Mouse (Mus musculus): Measurements from ENCODE around the gene Spef1. TPM values are rescaled to one million over a fixed set of nuclear protein-coding genes. Genes with fewer than 3 reads are reported as not detected.

Spef1 gene
- polyA plus RNA-seq, 1 experiment from 2014 or later: 1.3 TPM

DNA sequence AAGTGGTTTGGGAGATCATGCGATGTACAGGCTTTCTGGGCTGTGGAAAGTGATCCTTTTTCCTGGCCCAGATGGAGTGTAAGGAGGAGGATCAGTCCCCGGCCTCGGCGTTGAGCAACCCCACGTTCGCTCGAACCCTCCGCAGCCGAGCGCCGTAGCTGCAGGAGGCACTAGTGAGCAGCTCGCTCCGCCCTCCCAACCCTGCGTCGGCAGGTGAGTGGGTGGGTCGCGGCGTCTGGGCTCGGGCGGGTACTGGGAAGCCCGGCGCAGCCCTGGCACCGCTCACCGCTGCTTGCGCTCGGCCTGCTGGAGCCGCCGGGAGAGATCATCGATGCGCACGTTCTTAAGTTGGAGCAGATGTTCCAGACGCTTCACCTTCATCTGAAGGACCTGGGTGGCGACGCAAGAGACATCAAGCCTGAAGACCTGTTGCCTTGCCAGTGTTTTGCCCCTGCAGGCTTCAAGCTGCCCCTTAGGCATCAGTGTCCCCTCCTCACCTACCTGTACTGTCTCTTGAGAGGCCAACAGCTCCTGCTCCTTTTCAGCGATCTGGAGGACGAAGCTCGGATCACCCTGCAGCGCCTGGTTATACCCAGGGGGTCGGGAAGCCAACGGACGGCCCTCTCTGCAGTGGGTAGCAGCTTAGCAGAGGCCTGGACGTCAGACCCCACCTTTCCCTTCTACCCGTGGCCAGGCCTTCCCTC lies 15.5 kb downstream of the Spef1 start:
- H3K36me3 ChIP-seq (ENCODE audit: control insufficient read depth, insufficient read depth, low read length): no peaks in the 10 kb centered on the region
- WGBS: 6% methylated on average over 43 of the region's 43 CpGs
- no peak for DNase-seq (ENCODE audit: low spot score)
- H3K9ac ChIP-seq (ENCODE audit: low read depth, low read length): no peak overlapping the region
- H3K4me2 ChIP-seq: peak overlapping the region; percentile 52
- H3K4me1 ChIP-seq (replicated peaks; ENCODE audit: control insufficient read depth, insufficient read depth, low read length): peaks cover 14% of the 10 kb centered on the region
- peaks cover 53% of the 10 kb centered on the region for H3K27me3 ChIP-seq (replicated peaks; ENCODE audit: control insufficient read depth, insufficient read depth, low read length)
- no peaks in the 10 kb centered on the region for H3K9me3 ChIP-seq (ENCODE audit: control insufficient read depth, low read length)
- no peak overlapping the region for H3K27ac ChIP-seq (ENCODE audit: low read depth, low read length)
- H3K4me3 ChIP-seq (ENCODE audit: low read depth, low read length): peak overlapping the region; percentile 19
- ATAC-seq (replicated peaks; ENCODE audit: low FRiP score): no peak

DNA sequence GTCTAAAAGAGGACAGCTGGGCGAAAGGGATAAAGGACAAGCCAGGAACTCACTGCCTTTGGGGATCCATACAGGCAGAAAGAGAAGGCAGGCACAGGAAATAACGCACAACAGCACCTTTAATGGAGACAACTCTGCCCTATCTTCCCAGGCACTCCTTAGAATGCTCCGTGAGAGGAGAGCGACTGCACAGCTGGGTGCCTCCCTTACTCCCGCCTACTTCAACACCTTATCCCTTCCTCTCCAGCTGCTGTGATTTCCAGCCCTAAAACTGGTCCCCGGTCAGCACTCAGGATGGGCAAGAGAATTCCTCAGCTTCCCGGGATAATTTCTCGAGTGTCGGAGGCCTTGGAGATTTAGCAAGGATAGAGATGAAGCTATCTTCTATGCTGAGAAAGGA lies 16.1 kb downstream of the Spef1 start:
- DNase-seq (ENCODE audit: low spot score) (no peak), ATAC-seq (replicated peaks; ENCODE audit: low FRiP score) (no peak)
- Histone ChIP-seq H3K4me3 (ENCODE audit: low read depth, low read length) (peak overlapping the region; percentile 19), H3K9me3 (ENCODE audit: control insufficient read depth, low read length) (no peaks in the 10 kb centered on the region), H3K27ac (ENCODE audit: low read depth, low read length) (no peak overlapping the region), H3K4me2 (peak overlapping the region; percentile 52), H3K36me3 (ENCODE audit: control insufficient read depth, insufficient read depth, low read length) (no peaks in the 10 kb centered on the region), H3K4me1 (replicated peaks; ENCODE audit: control insufficient read depth, insufficient read depth, low read length) (peaks cover 13% of the 10 kb centered on the region; the same call in 1 of the 2 replicates), H3K9ac (ENCODE audit: low read depth, low read length) (no peak overlapping the region), H3K27me3 (replicated peaks; ENCODE audit: control insufficient read depth, insufficient read depth, low read length) (peaks cover 53% of the 10 kb centered on the region)
- 13% methylated on average over 9 of the region's 9 CpGs for WGBS

DNA sequence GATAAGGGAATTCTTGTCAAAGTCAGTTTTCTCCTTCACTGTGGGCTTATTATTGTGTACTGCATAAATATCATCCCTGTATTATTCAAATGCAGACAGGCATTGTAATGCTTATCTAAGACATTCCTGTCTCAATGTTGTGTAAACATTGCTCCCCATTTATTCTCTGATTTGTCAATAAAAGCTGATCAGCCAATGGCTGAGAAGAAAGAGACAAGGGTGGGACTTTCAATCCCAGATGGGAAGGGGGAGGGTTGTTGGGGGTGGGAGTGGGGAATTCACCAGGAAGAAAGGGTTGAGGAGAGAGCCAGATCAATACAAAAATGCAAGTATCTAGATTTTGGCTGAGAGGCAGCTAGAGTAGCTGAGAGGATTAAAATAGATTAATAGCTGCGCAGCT lies 18.2 kb downstream of the Spef1 start:
- Histone ChIP-seq H3K4me2 (no peak overlapping the region), H3K9ac (ENCODE audit: low read depth, low read length) (no peak overlapping the region), H3K27me3 (replicated peaks; ENCODE audit: control insufficient read depth, insufficient read depth, low read length) (peaks cover 49% of the 10 kb centered on the region), H3K27ac (ENCODE audit: low read depth, low read length) (no peak overlapping the region), H3K4me1 (replicated peaks; ENCODE audit: control insufficient read depth, insufficient read depth, low read length) (peaks cover 13% of the 10 kb centered on the region; the same call in 1 of the 2 replicates), H3K36me3 (ENCODE audit: control insufficient read depth, insufficient read depth, low read length) (no peaks in the 10 kb centered on the region), H3K4me3 (ENCODE audit: low read depth, low read length) (no peak overlapping the region), H3K9me3 (ENCODE audit: control insufficient read depth, low read length) (no peaks in the 10 kb centered on the region)
- ATAC-seq (replicated peaks; ENCODE audit: low FRiP score) (no peak), DNase-seq (ENCODE audit: low spot score) (no peak)
- 65% methylated on average over 1 of the region's 1 CpGs for WGBS

DNA sequence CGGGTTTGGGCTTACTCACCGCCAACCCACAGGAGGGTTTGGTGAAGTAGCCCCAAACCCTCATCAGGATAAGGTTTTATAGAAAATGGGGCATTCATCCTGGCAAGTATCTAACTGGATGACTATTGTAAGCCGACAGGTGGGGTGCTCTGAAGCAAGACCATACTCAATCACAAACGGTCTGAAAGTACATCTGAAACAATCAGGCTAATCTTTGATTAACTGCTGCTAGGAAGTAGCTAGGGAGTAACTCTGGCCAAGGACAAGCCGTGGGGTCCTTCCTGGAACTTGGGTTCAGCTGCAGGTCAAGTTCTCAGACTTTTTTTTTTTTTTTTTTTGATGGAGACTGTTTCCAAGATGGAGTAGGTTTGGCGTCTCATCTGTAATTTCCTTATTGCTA lies 19.1 kb downstream of the Spef1 start:
- ATAC-seq (replicated peaks; ENCODE audit: low FRiP score): no peak
- H3K4me1 ChIP-seq (replicated peaks; ENCODE audit: control insufficient read depth, insufficient read depth, low read length): peaks cover 13% of the 10 kb centered on the region; the same call in 1 of the 2 replicates
- H3K9ac ChIP-seq (ENCODE audit: low read depth, low read length): no peak overlapping the region
- H3K27ac ChIP-seq (ENCODE audit: low read depth, low read length): no peak overlapping the region
- H3K4me2 ChIP-seq: no peak overlapping the region
- H3K4me3 ChIP-seq (ENCODE audit: low read depth, low read length): no peak overlapping the region
- WGBS: 75% methylated on average over 6 of the region's 6 CpGs
- no peaks in the 10 kb centered on the region for H3K9me3 ChIP-seq (ENCODE audit: control insufficient read depth, low read length)
- H3K36me3 ChIP-seq (ENCODE audit: control insufficient read depth, insufficient read depth, low read length): no peaks in the 10 kb centered on the region
- no peak for DNase-seq (ENCODE audit: low spot score)
- H3K27me3 ChIP-seq (replicated peaks; ENCODE audit: control insufficient read depth, insufficient read depth, low read length): peaks cover 39% of the 10 kb centered on the region

DNA sequence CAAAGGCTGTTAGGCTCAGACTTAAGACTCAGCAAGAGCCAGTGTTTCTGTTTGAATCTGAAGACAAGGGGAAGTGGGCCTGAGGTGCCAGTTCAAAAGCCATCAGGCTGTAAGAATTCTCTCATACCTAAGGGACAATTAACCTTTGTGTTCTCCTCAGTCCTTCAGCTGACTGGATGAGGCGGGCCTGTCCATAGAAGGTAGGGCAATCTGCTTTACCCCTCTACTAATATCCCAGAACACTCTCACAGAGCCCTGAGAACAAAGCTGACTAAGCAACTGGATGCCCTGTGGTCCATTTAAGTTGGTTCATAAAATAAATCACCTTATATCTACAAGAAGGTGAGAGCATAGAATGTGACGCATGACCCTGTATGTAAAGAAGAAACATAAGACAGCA lies 20.9 kb downstream of the Spef1 start:
- ATAC-seq (replicated peaks; ENCODE audit: low FRiP score): no peak
- H3K4me1 ChIP-seq (replicated peaks; ENCODE audit: control insufficient read depth, insufficient read depth, low read length): no peaks in the 10 kb centered on the region
- peaks cover 21% of the 10 kb centered on the region for H3K27me3 ChIP-seq (replicated peaks; ENCODE audit: control insufficient read depth, insufficient read depth, low read length)
- no peak overlapping the region for H3K4me3 ChIP-seq (ENCODE audit: low read depth, low read length)
- no peak overlapping the region for H3K27ac ChIP-seq (ENCODE audit: low read depth, low read length)
- H3K36me3 ChIP-seq (ENCODE audit: control insufficient read depth, insufficient read depth, low read length): no peaks in the 10 kb centered on the region
- no peaks in the 10 kb centered on the region for H3K9me3 ChIP-seq (ENCODE audit: control insufficient read depth, low read length)
- WGBS: 97% methylated on average over 2 of the region's 2 CpGs
- no peak for DNase-seq (ENCODE audit: low spot score)
- no peak overlapping the region for H3K4me2 ChIP-seq
- H3K9ac ChIP-seq (ENCODE audit: low read depth, low read length): no peak overlapping the region

DNA sequence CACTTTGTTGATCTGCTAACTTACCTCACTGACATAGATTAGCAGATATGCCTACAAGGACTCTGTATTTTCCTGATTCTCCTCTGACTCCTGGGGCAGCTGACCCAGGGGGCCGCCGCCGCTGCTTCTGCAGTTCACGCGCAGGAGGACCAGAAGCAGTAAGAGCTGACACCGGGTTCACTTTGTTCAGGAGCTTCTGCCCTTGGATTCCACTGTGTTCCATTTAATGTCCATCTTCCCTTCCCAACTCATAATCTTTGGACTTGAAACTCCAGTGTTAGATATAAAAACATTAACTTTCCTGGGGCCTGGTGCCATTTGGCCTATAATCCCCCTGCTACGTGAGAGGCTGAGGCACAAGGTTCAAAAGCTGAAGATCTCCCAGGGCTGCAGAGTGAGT lies 23.2 kb downstream of the Spef1 start:
- Histone ChIP-seq H3K9ac (ENCODE audit: low read depth, low read length) (no peak overlapping the region), H3K27ac (ENCODE audit: low read depth, low read length) (no peak overlapping the region), H3K9me3 (ENCODE audit: control insufficient read depth, low read length) (no peaks in the 10 kb centered on the region), H3K4me1 (replicated peaks; ENCODE audit: control insufficient read depth, insufficient read depth, low read length) (peaks cover 7% of the 10 kb centered on the region; the same call in 1 of the 2 replicates), H3K4me2 (no peak overlapping the region), H3K36me3 (ENCODE audit: control insufficient read depth, insufficient read depth, low read length) (no peaks in the 10 kb centered on the region), H3K27me3 (replicated peaks; ENCODE audit: control insufficient read depth, insufficient read depth, low read length) (no peaks in the 10 kb centered on the region), H3K4me3 (ENCODE audit: low read depth, low read length) (no peak overlapping the region)
- DNase-seq (ENCODE audit: low spot score) (peak; percentile 30), ATAC-seq (replicated peaks; ENCODE audit: low FRiP score) (no peak)
- WGBS: 71% methylated on average over 7 of the region's 7 CpGs

DNA sequence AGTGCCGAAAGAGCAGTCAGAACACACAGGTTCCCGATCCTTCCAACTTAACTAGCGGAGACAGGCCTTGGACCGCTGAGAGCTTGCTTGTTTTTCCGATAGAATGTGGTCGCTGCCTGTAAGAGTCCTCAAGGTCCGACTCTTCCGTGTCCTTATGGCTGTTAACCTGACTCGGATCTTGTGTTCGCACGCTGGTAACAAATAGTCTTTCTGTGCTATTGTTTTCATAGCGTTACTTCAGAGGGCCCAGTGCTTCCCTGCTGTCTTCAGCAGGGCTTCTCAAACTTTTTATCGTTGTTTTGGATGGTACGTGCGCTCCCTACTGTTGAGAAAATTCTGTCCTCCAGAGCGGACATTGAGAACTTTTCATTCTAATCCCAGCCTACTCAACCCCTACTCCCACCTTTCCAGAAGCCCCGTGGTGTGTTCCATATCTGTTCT lies 26.4 kb downstream of the Spef1 start:
- Histone ChIP-seq H3K9ac (ENCODE audit: low read depth, low read length) (peak overlapping the region; percentile 71), H3K4me1 (replicated peaks; ENCODE audit: control insufficient read depth, insufficient read depth, low read length) (peaks cover 21% of the 10 kb centered on the region), H3K27me3 (replicated peaks; ENCODE audit: control insufficient read depth, insufficient read depth, low read length) (no peaks in the 10 kb centered on the region), H3K4me2 (peak overlapping the region; percentile 86), H3K4me3 (ENCODE audit: low read depth, low read length) (peak overlapping the region; percentile 77), H3K36me3 (ENCODE audit: control insufficient read depth, insufficient read depth, low read length) (no peaks in the 10 kb centered on the region), H3K27ac (ENCODE audit: low read depth, low read length) (peak overlapping the region; percentile 81), H3K9me3 (ENCODE audit: control insufficient read depth, low read length) (no peaks in the 10 kb centered on the region)
- DNase-seq (ENCODE audit: low spot score) (no peak), ATAC-seq (replicated peaks; ENCODE audit: low FRiP score) (no peak)
- under 1% methylated on average over 17 of the region's 17 CpGs for WGBS

DNA sequence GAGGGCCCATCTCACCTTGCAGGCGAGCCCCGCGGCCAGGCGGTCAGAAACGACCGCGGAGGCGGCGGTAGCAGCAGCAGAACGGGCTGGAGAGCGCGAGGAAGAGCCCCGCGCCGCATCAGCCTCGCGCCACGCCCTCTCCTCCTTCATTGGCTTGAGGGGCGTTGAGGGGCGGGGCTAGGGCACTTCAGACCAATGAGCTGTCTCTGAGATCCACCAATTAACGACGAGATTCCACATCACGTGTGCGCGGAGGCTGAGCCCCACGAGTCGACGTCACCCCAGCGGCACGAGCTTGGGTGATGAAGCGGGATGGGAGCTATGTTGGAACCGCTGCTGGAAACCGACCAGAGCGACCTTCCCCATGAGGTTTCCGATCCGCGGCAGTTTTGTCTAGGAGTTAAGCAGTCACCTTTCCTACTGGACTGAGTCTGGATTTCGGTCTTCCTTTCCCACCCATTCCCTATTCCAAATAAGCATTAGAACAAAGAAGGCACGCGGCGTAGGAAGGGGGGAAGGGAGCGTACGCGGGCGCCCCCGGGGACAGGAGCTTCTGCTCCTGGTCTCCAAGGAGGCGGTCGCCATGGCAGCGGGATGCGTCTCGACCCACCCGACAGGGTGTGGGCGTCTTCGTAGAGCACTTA lies 27.0 kb downstream of the Spef1 start, which contains the start of gene 1700037H04Rik:
Gene 1700037H04Rik (minus strand): TSS at position 144 of the 644 bp plus-strand sequence.
- H3K4me3 ChIP-seq (ENCODE audit: low read depth, low read length): peak within 1 kb of the TSS; percentile 77
- peaks cover 21% of the 10 kb centered on the region for H3K4me1 ChIP-seq (replicated peaks; ENCODE audit: control insufficient read depth, insufficient read depth, low read length)
- peak within 1 kb of the TSS; percentile 88 for H3K27ac ChIP-seq (ENCODE audit: low read depth, low read length)
- peak; percentile 92 for ATAC-seq (replicated peaks; ENCODE audit: low FRiP score)
- H3K36me3 ChIP-seq (ENCODE audit: control insufficient read depth, insufficient read depth, low read length): no peaks in the 10 kb centered on the region
- DNase-seq (ENCODE audit: low spot score): peak; percentile 92
- under 1% methylated on average over 54 of the region's 54 CpGs for WGBS
- H3K9me3 ChIP-seq (ENCODE audit: control insufficient read depth, low read length): no peaks in the 10 kb centered on the region
- peak within 1 kb of the TSS; percentile 78 for H3K9ac ChIP-seq (ENCODE audit: low read depth, low read length)
- peak within 1 kb of the TSS; percentile 86 for H3K4me2 ChIP-seq
- no peaks in the 10 kb centered on the region for H3K27me3 ChIP-seq (replicated peaks; ENCODE audit: control insufficient read depth, insufficient read depth, low read length)
